Mouse (Mus musculus) C2C12 (cell line): Measurements from ENCODE around the gene 1110051M20Rik.

Source experiments
- CTCF ChIP-seq: IDR thresholded peaks from one replicate; pipeline ENCODE4 v1.5.1; 2011; ENCODE audit not compliant: control insufficient read depth, insufficient read depth, insufficient read length
- MAX ChIP-seq: IDR thresholded peaks from one replicate; pipeline ENCODE4 v1.6.1; 2011; ENCODE audit warnings: mild to moderate bottlenecking, control low read depth
- MYOD1 ChIP-seq: IDR thresholded peaks from one replicate; pipeline ENCODE4 v1.6.1; 2011; ENCODE audit warnings: low read depth; ENCODE audit not compliant: control insufficient read depth, insufficient read length

GRCm38 (mm10) chr2:91308680-91309079 is 135.8 kb downstream of the 1110051M20Rik start:
- TF ChIP-seq MYOD1 (no peak), MAX (no peak), CTCF (no peak)
